Mouse (Mus musculus): Measurements from ENCODE around the gene Zfp273. TPM values are rescaled to one million over a fixed set of nuclear protein-coding genes. Genes with fewer than 3 reads are reported as not detected.

The Zfp273 gene
- 6.7 and 7.0 TPM in 2 replicates for polyA plus RNA-seq (2012; rRNA removed)

GRCm38 (mm10) chr13:67813710-67814660, at the start of gene Zfp273:
Zfp273 (plus strand) TSS chr13:67813740.

GRCm38 (mm10) chr13:67779265-67780221, 34.0 kb upstream of the Zfp273 start, which contains the start of gene Zfp493:
Zfp493 (plus strand) TSS chr13:67779693.

DNA sequence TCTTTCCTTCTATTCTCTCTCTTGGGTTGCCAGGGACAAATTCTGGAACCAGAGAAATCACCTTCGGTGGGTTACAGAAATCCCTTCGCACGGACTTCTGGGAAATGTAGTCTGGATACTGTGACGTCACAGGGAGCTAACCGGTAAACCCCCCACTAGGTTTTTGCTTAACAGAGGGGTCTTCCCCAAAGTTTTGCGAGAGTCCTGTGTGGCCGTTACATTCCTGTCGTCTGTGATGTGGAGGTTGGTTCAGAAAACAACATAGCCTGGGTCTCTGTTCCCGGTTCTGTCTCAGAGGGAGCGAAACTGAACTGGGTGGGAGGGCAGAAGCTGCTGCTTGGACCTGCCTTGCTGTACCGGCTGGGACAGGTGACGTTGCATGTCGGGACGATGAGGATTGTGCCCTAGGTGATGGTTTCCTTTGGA, 17.4 kb downstream of the Zfp273 start, which contains the start of gene Gm10037:
Gm10037 (plus strand) TSS at position 196 of the 426 bp plus-strand sequence.

DNA sequence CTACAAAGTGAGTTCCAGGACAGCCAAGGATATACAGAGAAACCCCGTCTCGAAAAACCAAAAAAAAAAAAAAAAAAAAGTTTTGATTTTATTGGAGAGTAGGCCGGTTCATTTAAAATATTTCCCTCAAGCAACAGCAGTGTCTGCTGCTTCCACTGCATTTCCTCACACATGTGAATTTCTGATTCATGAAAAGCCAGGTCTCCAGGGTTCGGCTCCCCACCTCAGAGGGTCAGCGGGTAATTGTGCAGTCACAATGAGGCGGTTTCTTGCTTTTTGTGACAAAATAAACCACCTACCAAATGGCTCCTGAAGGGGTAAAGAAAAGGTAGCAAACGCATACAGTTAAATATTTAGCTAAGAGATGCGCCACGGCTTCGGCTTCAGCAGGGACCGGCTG, 49.5 kb downstream of the Zfp273 start, which contains the start of gene BC048507:
BC048507 (plus strand) TSS at position 301 of the 400 bp plus-strand sequence.

Other genes starting within 250 kb of the Zfp273 start
- gene Zfp729b, start 204.0 kb upstream of the Zfp273 start, polyA plus RNA-seq (2012; rRNA removed): 3.9 and 4.2 TPM in 2 replicates
- not detected in 2 replicates for gene Gm49345, start 176.0 kb upstream of the Zfp273 start, polyA plus RNA-seq (2012; rRNA removed)
- gene Zfp729a, start 175.9 kb upstream of the Zfp273 start, polyA plus RNA-seq (2012; rRNA removed): 3.3 and 4.4 TPM in 2 replicates
- 10.4 and 11.8 TPM in 2 replicates for gene Zfp738, start 126.7 kb upstream of the Zfp273 start, polyA plus RNA-seq (2012; rRNA removed)
- 9.0 and 9.1 TPM in 2 replicates for gene Zfp65, start 84.6 kb upstream of the Zfp273 start, polyA plus RNA-seq (2012; rRNA removed)
- gene Zfp85, start 58.5 kb upstream of the Zfp273 start, polyA plus RNA-seq (2012; rRNA removed): 5.5 and 6.1 TPM in 2 replicates
- gene Zfp493, start 34.0 kb upstream of the Zfp273 start, polyA plus RNA-seq (2012; rRNA removed): 3.1 and 3.4 TPM in 2 replicates
- 8.6 and 8.7 TPM in 2 replicates for gene Gm10037, start 17.4 kb downstream of the Zfp273 start, polyA plus RNA-seq (2012; rRNA removed)
- 0.25 TPM in 1 of 2 replicates, not detected in the other for gene BC048507, start 49.6 kb downstream of the Zfp273 start, polyA plus RNA-seq (2012; rRNA removed)

Data from central nervous system, embryonic 18 days (tissue).